Mouse (Mus musculus): ENCODE results near the gene Ttc23. TPM values are rescaled to one million over a fixed set of nuclear protein-coding genes. Genes with fewer than 3 reads are reported as not detected.
A peak's percentile ranks its signal among the peaks of the same experiment; 100 is the strongest.

Gene Ttc23
- total RNA-seq, 2 experiments from 2014 or later: 1.7 TPM; not detected in 1

GRCm38 (mm10) chr7:67730431-67731110 is 83.4 kb downstream of the Ttc23 start:
- ATAC-seq (replicated peaks; ENCODE audit: poor library complexity, severe bottlenecking): no peak

GRCm38 (mm10) chr7:67732276-67732675 is 85.1 kb downstream of the Ttc23 start:
- ATAC-seq (replicated peaks; ENCODE audit: poor library complexity, severe bottlenecking): no peak

GRCm38 (mm10) chr7:67740382-67740781 is 93.2 kb downstream of the Ttc23 start:
- ATAC-seq (replicated peaks; ENCODE audit: poor library complexity, severe bottlenecking): no peak

GRCm38 (mm10) chr7:67740796-67741195 is 93.6 kb downstream of the Ttc23 start:
- no peak for ATAC-seq (replicated peaks; ENCODE audit: poor library complexity, severe bottlenecking)

- ATAC-seq (replicated peaks; ENCODE audit: poor library complexity, severe bottlenecking): no peak
Measured at GRCm38 (mm10) chr7:67741706-67742105, 94.5 kb downstream of the Ttc23 start.

- no peak for ATAC-seq (replicated peaks; ENCODE audit: poor library complexity, severe bottlenecking)
Measured at GRCm38 (mm10) chr7:67747731-67748305, 100.6 kb downstream of the Ttc23 start.

- no peak for ATAC-seq (replicated peaks; ENCODE audit: poor library complexity, severe bottlenecking)
Measured at GRCm38 (mm10) chr7:67749441-67750239, 102.4 kb downstream of the Ttc23 start.

GRCm38 (mm10) chr7:67754606-67755005 is 107.4 kb downstream of the Ttc23 start:
- ATAC-seq (replicated peaks; ENCODE audit: poor library complexity, severe bottlenecking): no peak

GRCm38 (mm10) chr7:67755366-67755765 is 108.2 kb downstream of the Ttc23 start:
- no peak for ATAC-seq (replicated peaks; ENCODE audit: poor library complexity, severe bottlenecking)

- no peak for ATAC-seq (replicated peaks; ENCODE audit: poor library complexity, severe bottlenecking)
Measured at GRCm38 (mm10) chr7:67756636-67757035, 109.4 kb downstream of the Ttc23 start.

- ATAC-seq (replicated peaks; ENCODE audit: poor library complexity, severe bottlenecking): no peak
Measured at GRCm38 (mm10) chr7:67758506-67758857, 111.3 kb downstream of the Ttc23 start.

GRCm38 (mm10) chr7:67758858-67759628 is 111.8 kb downstream of the Ttc23 start:
- ATAC-seq (replicated peaks; ENCODE audit: poor library complexity, severe bottlenecking): peak; percentile 28

GRCm38 (mm10) chr7:67759629-67759995 is 112.4 kb downstream of the Ttc23 start, which contains the start of gene Synm:
Gene Synm, minus strand, starts transcription at chr7:67759742.
- ATAC-seq (replicated peaks; ENCODE audit: poor library complexity, severe bottlenecking): peak; percentile 93

GRCm38 (mm10) chr7:67763625-67764024 is 116.4 kb downstream of the Ttc23 start:
- ATAC-seq (replicated peaks; ENCODE audit: poor library complexity, severe bottlenecking): no peak

- ATAC-seq (replicated peaks; ENCODE audit: poor library complexity, severe bottlenecking): no peak
Measured at GRCm38 (mm10) chr7:67768125-67768524, 120.9 kb downstream of the Ttc23 start.

- no peak for ATAC-seq (replicated peaks; ENCODE audit: poor library complexity, severe bottlenecking)
Measured at GRCm38 (mm10) chr7:67769487-67769886, 122.3 kb downstream of the Ttc23 start.

GRCm38 (mm10) chr7:67772231-67772630 is 125.0 kb downstream of the Ttc23 start:
- ATAC-seq (replicated peaks; ENCODE audit: poor library complexity, severe bottlenecking): no peak

- ATAC-seq (replicated peaks; ENCODE audit: poor library complexity, severe bottlenecking): no peak
Measured at GRCm38 (mm10) chr7:67775623-67776022, 128.4 kb downstream of the Ttc23 start.

GRCm38 (mm10) chr7:67776636-67777305 is 129.6 kb downstream of the Ttc23 start:
- ATAC-seq (replicated peaks; ENCODE audit: poor library complexity, severe bottlenecking): no peak

- no peak for ATAC-seq (replicated peaks; ENCODE audit: poor library complexity, severe bottlenecking)
Measured at GRCm38 (mm10) chr7:67787861-67788260, 140.7 kb downstream of the Ttc23 start.

All from granulocyte monocyte progenitor cell, adult 5-6 weeks (primary cell).